Mouse (Mus musculus): ENCODE data around the gene Ppp1r37.

Gene Ppp1r37

GRCm38 (mm10) chr7:19500420-19501363 lies 62.2 kb downstream of the Ppp1r37 start:
- no peak for DNase-seq (ENCODE audit: low spot score)

GRCm38 (mm10) chr7:19498326-19498725 lies 64.5 kb downstream of the Ppp1r37 start:
- DNase-seq (ENCODE audit: low spot score) = no peak

- no peak for DNase-seq (ENCODE audit: low spot score)
These were observed 66.7 kb downstream of the Ppp1r37 start for GRCm38 (mm10) chr7:19496214-19496555.

- no peak for DNase-seq (ENCODE audit: low spot score)
These were observed 67.2 kb downstream of the Ppp1r37 start for GRCm38 (mm10) chr7:19495521-19496213.

GRCm38 (mm10) chr7:19494751-19495474 lies 68.0 kb downstream of the Ppp1r37 start:
- DNase-seq (ENCODE audit: low spot score) = no peak

GRCm38 (mm10) chr7:19491731-19492130 lies 71.1 kb downstream of the Ppp1r37 start:
- DNase-seq (ENCODE audit: low spot score) = no peak

GRCm38 (mm10) chr7:19489525-19489924 lies 73.4 kb downstream of the Ppp1r37 start:
- no peak for DNase-seq (ENCODE audit: low spot score)

GRCm38 (mm10) chr7:19486549-19486948 lies 76.3 kb downstream of the Ppp1r37 start:
- DNase-seq (ENCODE audit: low spot score) = no peak

GRCm38 (mm10) chr7:19485488-19485887 lies 77.4 kb downstream of the Ppp1r37 start:
- DNase-seq (ENCODE audit: low spot score) = no peak

GRCm38 (mm10) chr7:19483281-19483680 lies 79.6 kb downstream of the Ppp1r37 start:
- DNase-seq (ENCODE audit: low spot score) = no peak
